Mouse (Mus musculus): ENCODE measurements around the gene Rpl10a. TPM values are rescaled to one million over a fixed set of nuclear protein-coding genes. Genes with fewer than 3 reads are reported as not detected.
"Not testable (repeated sequence)": the region's sequence is repeated elsewhere in the genome, so short reads cannot be mapped to it uniquely, and the experiment has no call there.

Gene Rpl10a
- total RNA-seq, 2 experiments from 2014 or later = 921 to 3,166 TPM

DNA sequence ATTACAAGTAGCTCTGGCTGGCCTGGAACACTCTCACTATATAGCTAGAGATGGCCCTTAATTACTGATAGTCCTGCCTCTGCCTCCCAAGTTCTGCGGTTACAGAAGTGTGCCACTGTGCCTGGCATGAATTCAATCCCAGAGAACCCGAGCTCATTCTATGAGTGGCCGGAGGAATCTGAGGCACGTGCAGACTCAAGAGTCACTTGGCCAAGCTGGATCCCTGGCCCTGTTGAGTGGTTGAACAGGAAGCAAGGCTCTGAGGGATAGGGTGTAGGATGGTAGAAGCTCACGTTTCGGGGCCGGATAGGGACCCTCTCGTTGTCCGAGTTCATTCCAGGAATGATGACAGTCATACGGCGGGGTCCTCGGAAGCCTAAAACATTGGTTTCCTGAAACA lies 27.6 kb downstream of the Rpl10a start:
- no peak for ATAC-seq (replicated peaks; ENCODE audit: poor library complexity)

DNA sequence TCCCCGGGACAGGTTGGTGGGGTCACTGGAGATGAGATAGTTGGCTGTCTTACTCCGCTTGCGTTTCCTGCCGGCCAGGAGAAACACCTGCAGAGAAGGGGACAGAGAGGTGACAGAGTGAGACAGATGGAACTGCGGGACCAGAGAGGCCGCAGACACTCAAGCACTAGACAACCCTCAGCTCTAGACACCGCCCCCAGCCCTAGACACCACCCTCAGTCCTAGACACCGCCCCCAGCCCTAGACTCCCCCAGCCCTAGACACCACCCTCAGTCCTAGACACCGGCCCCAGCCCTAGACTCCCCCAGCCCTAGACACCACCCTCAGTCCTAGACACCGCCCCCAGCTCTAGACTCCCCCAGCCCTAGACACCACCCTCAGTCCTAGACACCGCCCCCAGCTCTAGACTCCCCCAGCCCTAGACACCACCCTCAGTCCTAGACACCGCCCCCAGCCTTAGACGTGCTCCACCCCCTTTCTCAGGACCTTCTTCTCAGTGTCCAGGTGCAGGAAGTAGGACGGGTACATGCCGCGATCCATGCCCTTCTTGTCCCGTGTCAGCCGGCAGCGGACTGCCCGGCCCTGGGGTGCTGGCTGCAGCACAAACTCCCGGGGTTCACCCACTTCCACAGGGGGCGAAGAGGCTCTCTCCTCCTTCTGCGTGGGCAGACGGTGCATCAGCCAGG lies 30.4 kb downstream of the Rpl10a start:
- ATAC-seq (replicated peaks; ENCODE audit: poor library complexity) = not testable (repeated sequence)

GRCm38 (mm10) chr17:28360531-28361277 lies 32.4 kb downstream of the Rpl10a start:
- ATAC-seq (replicated peaks; ENCODE audit: poor library complexity) = no peak

GRCm38 (mm10) chr17:28361921-28362652 lies 33.8 kb downstream of the Rpl10a start:
- ATAC-seq (replicated peaks; ENCODE audit: poor library complexity) = no peak

DNA sequence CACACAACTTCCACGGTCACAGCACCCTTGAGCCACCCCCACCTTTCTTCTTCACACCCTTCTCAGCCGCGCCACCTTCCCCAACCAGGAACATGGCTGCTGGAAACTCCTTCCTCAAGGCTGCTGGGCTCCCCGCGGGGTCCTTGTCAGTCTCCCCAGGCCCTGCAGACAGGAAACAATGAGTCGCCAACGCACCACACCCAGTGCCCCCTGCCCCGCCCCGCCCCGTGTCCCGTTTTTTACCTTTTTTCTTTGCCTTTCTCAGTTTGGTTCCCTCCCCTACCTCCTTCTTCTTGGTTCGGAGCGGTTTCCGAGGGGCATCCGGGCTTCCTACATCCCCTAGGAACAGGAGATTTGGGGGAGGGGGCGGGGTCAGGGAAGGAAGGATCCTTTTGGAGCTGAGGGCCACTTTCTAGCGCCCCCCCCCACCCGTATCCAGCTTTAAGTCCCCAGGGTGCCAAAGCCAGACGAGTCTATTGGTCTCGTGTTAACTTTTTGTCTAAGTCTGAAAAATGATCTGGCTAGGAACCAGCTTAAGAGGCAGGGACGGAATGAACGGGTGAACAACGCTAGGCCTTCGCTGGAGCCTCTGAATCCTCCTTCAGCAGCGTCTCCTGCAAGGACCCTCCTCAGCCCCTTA lies 34.5 kb downstream of the Rpl10a start:
- ATAC-seq (replicated peaks; ENCODE audit: poor library complexity) = no peak

DNA sequence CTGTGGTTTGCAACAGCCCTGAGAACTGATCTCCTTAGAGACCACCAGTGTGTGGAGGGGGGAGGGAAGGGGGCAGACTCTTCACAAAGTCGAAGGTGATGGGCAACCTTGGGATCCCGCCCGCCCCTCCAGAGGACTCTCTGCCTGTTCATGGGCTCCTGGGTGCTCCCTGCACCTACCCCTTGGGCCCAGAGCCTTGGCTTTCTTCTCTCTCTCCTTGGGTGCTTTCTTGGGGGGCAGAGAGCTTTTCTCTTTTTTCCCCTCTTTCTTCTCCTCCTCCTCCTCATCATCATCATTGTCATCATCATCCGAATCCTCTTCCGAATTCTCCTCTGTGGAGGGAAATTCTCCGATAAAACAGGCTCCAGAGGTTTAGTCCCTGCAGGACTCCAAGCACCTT lies 35.2 kb downstream of the Rpl10a start:
- ATAC-seq (replicated peaks; ENCODE audit: poor library complexity) = no peak

GRCm38 (mm10) chr17:28365122-28365521 lies 36.9 kb downstream of the Rpl10a start, which contains the start of gene Tulp1:
Tulp1 (minus strand) TSS chr17:28365222.
- ATAC-seq (replicated peaks; ENCODE audit: poor library complexity) = no peak

- peak; percentile 94 for ATAC-seq (replicated peaks; ENCODE audit: poor library complexity)
These were observed 40.2 kb downstream of the Rpl10a start for GRCm38 (mm10) chr17:28368449-28368848.

GRCm38 (mm10) chr17:28369056-28369455 lies 40.8 kb downstream of the Rpl10a start:
- ATAC-seq (replicated peaks; ENCODE audit: poor library complexity) = no peak

GRCm38 (mm10) chr17:28371286-28371685 lies 43.0 kb downstream of the Rpl10a start:
- no peak for ATAC-seq (replicated peaks; ENCODE audit: poor library complexity)

DNA sequence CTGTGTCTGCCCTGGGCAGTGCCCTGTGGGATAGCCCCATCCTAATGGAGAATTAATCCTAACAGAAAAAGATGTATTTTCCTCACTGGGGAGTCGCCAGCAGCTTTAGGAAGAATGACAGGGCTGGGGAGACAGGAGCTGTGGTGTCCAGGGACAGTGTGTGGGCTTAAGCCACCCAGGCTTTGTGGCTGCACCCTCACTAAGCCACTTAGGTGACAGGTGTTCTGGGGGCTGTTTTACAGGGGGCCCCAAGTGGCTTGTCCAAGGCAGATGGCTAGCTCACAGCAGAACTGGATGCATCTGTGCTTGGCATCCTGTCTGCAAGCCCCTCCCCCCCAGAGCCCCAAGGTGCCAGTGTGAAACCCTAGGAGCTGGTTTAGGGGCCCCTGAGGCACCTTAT lies 43.7 kb downstream of the Rpl10a start:
- no peak for ATAC-seq (replicated peaks; ENCODE audit: poor library complexity)

DNA sequence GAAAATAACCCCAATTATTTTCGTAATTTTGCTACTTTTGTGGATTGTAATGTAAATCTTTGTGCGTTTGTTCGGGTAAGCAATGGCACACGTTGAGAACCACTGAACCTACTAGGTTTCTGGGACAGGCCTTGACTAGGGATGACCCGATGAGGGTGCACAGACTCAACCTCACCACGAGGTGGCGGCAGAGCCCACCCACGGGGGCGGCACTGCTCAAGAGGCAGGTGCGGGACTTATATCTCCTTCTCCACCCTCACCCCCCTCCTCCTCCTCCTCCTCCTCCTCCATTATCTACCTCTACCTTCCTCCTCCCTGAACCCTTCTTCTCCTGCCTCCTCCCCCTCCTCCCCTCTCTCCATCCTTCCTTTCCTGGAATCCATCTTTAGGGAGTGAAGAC lies 45.5 kb downstream of the Rpl10a start:
- peak; percentile 94 for ATAC-seq (replicated peaks; ENCODE audit: poor library complexity)

GRCm38 (mm10) chr17:28374494-28374893 lies 46.2 kb downstream of the Rpl10a start:
- no peak for ATAC-seq (replicated peaks; ENCODE audit: poor library complexity)

DNA sequence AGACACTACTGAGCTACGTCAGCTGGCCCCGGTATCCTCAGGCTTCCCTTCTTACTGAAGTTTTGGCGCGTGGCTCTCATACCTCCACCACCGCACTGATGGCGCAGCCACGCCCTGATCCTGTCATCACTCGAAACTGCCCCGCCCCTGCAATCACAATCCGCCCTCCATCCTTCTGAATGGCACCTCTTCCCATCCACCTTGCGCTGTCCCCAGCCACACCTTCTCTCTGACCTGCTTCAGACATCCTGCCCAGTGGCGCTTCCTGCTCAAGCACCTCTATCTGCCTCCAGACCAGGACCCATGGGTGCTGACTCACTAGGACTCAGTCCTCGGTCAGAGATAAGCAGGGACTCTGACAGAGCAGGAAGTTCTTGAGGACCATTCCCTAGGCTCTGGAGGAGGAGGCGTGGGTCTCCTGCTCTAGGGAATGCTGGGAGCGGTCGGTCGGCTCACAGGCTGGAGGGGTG lies 47.4 kb downstream of the Rpl10a start:
- peak; percentile 54 for ATAC-seq (replicated peaks; ENCODE audit: poor library complexity)

GRCm38 (mm10) chr17:28380255-28380654 lies 52.0 kb downstream of the Rpl10a start:
- ATAC-seq (replicated peaks; ENCODE audit: poor library complexity) = no peak

Other genes starting within 250 kb of the Rpl10a start
- 0.67 and 1.4 TPM in 2 replicates for gene Tcp11, start 247.8 kb upstream of the Rpl10a start, total RNA-seq (2015)
- gene Tcp11, start 247.8 kb upstream of the Rpl10a start, total RNA-seq (2017) = 2.4 and 2.5 TPM in 2 replicates
- 0.02 and 0.07 TPM in 2 replicates for gene Scube3, start 186.3 kb upstream of the Rpl10a start, total RNA-seq (2015)
- gene Scube3, start 186.3 kb upstream of the Rpl10a start, total RNA-seq (2017) = 0.08 and 0.14 TPM in 2 replicates
- gene Zfp523, start 151.3 kb upstream of the Rpl10a start, total RNA-seq (2015) = 11.8 and 13.1 TPM in 2 replicates
- gene Zfp523, start 151.3 kb upstream of the Rpl10a start, total RNA-seq (2017) = 13.5 and 18.5 TPM in 2 replicates
- 38.0 and 50.6 TPM in 2 replicates for gene Def6, start 120.7 kb upstream of the Rpl10a start, total RNA-seq (2015)
- gene Def6, start 120.7 kb upstream of the Rpl10a start, total RNA-seq (2017) = 142 and 149 TPM in 2 replicates
- 7.4 and 7.7 TPM in 2 replicates for gene Ppard, start 95.8 kb upstream of the Rpl10a start, total RNA-seq (2015)
- gene Ppard, start 95.8 kb upstream of the Rpl10a start, total RNA-seq (2017) = 1.9 and 2.7 TPM in 2 replicates
- gene Fance, start 15.0 kb upstream of the Rpl10a start, total RNA-seq (2015) = 28.7 and 34.8 TPM in 2 replicates
- 11.0 and 14.8 TPM in 2 replicates for gene Fance, start 15.0 kb upstream of the Rpl10a start, total RNA-seq (2017)
- 0.15 and 1.9 TPM in 2 replicates for gene Tead3, start 22.3 kb downstream of the Rpl10a start, total RNA-seq (2015)
- 0.04 TPM in 1 of 2 replicates, not detected in the other for gene Tead3, start 22.3 kb downstream of the Rpl10a start, total RNA-seq (2017)
- not detected in 2 replicates for gene Tulp1, start 36.8 kb downstream of the Rpl10a start, total RNA-seq (2015)
- gene Tulp1, start 36.8 kb downstream of the Rpl10a start, total RNA-seq (2017) = not detected in 2 replicates
- gene Fkbp5, start 189.1 kb downstream of the Rpl10a start, total RNA-seq (2015) = 25.8 and 30.0 TPM in 2 replicates
- gene Fkbp5, start 189.1 kb downstream of the Rpl10a start, total RNA-seq (2017) = 40.2 and 58.9 TPM in 2 replicates
- not detected in 2 replicates for gene Armc12, start 202.3 kb downstream of the Rpl10a start, total RNA-seq (2015)
- gene Armc12, start 202.3 kb downstream of the Rpl10a start, total RNA-seq (2017) = not detected in 2 replicates
- gene Clpsl2, start 220.9 kb downstream of the Rpl10a start, total RNA-seq (2015) = not detected in 2 replicates
- gene Clpsl2, start 220.9 kb downstream of the Rpl10a start, total RNA-seq (2017) = not detected in 2 replicates
- gene Clps, start 232.3 kb downstream of the Rpl10a start, total RNA-seq (2015) = not detected in 2 replicates
- not detected in 2 replicates for gene Clps, start 232.3 kb downstream of the Rpl10a start, total RNA-seq (2017)
- not detected in 2 replicates for gene Lhfpl5, start 247.2 kb downstream of the Rpl10a start, total RNA-seq (2015)
- not detected in 2 replicates for gene Lhfpl5, start 247.2 kb downstream of the Rpl10a start, total RNA-seq (2017)

Measured in megakaryocyte progenitor cell, adult 5-6 weeks (primary cell).